Mouse (Mus musculus) common myeloid progenitor, adult 5-6 weeks (primary cell): ENCODE measurements at regions not wholly inside any gene's neighbourhood (a gene's known extent, or its start where the extent isn't known, plus 50 kb on each side); places are given as distances from the start of the nearest gene placed in this dataset.
A peak's percentile ranks its signal among the peaks of the same experiment; 100 is the strongest.

Source experiments
- ATAC-seq: replicated peaks from 2 replicates; pipeline ENCODE4 v1.8.0; 2016; ENCODE audit warnings: low read depth, mild to moderate bottlenecking, moderate TSS enrichment, inconsistent platforms; ENCODE audit not compliant: poor library complexity, severe bottlenecking

DNA sequence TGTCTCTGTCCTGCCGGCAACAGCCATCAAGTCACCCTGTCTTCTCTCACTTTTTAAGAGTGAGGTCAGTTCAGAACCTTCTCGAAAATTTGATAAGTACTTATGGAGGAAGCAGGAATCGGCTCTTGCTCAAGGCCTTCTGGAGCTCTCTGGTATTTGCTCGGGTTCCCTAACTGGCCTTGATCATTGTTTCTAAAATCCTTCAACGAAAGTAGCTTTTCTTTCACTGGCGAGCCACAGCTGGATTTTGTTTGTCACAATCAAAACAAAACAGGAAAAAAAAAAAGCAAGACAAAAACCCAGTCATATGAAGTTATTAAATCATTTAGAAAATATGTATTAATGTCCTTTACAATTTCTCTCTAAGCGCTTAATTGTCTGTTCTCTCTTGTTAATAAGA is 156.6 kb upstream of the Tex13c2 start:
- no peak for ATAC-seq

DNA sequence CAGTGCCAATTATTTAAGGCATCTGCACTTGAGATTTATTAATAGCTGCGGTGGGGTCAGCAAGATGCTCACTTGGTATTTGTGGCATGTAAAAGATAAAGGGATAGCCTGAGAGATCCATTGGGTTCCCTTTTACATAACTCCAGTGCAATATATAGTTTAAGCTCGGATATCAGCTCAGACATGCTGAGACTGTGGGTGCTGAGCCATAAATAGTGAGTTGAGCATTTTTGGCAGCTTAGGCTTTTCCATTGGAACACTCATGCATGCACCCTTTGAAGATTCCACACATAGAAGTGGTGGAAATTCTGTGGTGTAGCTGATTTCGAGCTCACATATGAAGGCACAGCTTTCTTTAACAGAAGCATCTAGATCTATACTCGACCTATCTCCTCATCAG is 155.9 kb upstream of the Tex13c2 start:
- ATAC-seq, result no peak

DNA sequence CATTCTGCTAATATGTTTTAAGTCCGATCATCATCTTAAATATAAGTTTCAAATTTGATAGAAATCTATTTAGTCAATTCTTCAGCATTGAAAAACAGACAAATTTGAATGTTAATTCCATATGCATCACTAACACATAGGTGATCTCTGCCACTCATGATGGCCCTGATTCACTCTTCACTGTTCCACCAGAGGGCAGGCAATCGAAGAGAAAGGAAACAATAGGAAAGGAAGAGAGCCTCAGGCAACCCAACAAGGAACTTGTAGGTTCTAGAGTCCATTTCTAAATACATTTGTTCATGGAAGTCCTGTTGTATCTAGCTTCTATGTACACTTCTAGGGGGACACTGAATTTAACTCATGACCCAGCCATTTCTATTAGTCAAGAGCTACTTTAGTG is 154.7 kb upstream of the Tex13c2 start:
- no peak for ATAC-seq

DNA sequence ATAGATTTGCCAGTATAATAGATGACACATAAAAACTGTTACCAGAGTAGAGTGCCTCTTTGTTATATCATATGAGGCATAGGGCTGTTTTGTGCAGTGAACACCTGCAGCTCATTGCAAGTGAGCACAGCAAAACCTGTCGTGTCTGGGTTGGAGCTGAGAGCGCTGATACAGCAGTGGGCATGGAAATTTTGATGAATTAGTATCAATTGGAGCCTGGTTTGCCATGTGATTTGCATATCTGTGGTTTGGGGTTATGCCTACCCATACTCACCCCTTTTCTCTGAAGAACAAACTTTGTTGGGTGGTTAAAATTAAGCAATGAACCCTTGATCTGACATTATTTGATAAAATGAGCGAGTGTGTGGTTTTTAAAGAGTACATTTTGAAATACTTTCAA is 152.7 kb upstream of the Tex13c2 start:
- ATAC-seq, result no peak

DNA sequence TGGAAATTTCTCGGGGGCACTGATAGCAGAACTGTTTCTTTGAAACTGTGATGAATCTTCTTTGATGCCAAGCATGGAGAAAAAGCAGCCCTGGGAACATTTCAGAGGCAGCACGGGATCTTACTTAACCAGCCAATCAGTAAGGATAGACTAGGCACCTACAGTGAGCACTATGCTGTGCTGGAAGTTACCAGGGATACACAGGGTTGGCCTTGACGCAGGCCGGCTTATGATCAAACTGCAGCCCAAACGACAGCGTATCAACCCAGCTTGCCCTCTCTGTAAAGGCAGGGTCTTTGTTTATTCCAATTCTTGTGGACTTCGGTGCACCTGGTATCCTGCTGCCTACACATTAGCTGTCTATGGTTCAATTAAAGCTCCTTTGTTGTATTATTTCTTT is 147.1 kb upstream of the Tex13c2 start:
- ATAC-seq, result no peak

DNA sequence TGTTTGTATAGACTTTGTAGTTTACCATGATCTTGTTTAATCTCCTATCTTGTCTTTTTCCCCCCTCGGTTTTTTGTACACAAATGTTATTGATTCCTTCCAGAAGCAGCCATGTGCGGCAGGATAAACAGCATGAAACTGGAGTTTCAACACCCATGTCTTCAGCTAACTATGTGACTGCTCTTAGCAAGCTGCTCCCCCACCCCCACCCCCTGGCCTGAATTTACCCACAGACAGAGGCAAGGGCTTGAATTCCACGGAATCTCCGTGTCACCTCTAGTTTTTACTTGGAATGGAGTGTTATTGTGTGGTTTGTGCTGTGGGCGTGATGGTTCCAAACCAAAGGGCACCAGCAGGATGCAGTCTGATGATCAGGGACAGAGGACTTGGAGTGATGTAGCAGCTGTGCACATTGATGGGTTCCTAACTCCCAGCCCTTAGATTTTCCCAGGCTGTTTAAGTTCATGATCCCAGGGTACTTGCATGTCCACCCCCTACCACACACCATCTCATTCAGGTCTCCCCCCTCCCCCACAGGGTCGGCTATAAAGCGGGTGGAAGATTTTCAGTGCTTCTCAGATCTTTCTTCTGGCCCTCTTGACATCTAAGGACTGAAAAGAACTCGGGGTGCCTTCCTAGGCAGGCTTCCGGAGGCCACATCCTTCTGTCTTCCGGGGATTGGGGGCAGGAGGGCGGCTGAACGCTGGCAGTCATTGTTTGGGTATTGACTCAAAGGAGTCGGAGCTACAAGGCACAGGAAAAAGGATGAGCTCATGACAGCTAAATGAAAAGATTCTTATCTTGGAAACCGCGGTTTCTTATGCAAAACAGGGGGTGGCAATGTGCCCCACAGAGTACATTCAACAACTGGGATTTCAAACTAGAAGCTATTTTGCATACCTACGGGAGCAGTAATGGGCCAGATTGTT is 146.3 kb upstream of the Tex13c2 start:
- ATAC-seq, result peak; percentile 83

DNA sequence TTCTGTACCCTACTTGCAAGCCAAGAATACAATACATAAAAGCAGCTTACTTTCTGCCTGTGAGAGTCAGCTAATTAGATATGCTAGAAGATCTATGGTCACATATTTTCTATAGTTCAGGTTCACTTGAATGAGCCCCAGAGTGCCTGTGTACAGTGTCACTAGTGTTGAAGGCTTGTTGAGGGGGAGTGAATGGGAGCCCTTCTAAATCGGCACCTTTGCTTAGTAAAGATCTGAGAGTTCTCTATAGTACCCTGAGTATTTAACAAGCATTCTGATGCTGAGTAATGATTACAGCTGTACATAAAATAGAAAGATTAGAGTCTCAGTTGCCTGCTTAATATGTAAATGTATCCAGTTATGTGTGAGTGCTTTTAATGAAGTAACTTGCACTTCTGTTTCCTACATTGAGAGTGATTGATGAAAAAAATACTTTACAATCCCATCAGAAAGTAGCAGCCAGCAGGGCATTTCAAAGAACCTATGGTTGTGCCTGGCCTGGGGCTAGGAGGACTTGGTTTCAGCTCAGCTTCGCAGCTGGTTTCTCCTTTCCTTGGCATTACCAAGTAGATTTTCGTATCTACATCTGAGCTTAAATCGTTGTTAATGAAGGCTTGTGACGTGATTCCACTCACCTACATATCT is 136.8 kb upstream of the Tex13c2 start:
- ATAC-seq, result no peak

DNA sequence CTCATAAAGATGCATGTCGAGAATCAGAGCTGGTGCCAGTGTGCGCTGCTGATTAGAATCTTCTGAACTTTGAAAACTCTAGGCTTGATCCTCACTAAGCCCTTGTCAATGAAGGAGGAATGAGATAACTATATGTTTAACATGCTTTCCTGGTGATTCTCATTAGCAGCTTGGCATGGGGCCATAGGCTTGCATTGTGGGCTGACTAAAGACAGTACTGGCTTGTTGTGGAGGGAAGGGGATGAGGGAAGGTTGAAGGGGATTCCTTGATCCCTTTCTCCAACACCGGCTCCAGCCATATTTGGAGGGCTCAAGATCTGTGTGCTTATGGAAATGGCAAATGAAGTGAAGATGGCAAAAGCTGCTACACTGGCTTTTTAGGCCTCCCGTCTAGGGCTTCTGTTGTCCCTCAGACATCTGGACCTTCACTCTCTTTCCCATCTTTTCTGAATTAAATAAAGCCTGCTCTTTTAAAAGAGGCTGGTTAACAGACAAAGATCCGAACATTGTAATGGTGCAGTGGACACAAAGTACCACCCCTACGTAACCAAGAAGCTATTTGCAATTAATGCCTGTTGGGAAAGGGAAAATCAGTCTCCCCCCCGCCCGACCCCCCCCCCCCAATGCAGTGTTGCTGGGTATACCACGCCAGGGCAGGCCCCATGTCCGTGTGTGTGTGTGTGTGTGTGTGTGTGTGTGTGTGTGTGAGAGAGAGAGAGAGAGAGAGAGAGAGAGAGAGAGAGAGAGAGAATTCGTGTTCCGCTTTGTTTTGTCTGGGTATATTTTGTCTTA is 129.9 kb upstream of the Tex13c2 start:
- no peak for ATAC-seq

DNA sequence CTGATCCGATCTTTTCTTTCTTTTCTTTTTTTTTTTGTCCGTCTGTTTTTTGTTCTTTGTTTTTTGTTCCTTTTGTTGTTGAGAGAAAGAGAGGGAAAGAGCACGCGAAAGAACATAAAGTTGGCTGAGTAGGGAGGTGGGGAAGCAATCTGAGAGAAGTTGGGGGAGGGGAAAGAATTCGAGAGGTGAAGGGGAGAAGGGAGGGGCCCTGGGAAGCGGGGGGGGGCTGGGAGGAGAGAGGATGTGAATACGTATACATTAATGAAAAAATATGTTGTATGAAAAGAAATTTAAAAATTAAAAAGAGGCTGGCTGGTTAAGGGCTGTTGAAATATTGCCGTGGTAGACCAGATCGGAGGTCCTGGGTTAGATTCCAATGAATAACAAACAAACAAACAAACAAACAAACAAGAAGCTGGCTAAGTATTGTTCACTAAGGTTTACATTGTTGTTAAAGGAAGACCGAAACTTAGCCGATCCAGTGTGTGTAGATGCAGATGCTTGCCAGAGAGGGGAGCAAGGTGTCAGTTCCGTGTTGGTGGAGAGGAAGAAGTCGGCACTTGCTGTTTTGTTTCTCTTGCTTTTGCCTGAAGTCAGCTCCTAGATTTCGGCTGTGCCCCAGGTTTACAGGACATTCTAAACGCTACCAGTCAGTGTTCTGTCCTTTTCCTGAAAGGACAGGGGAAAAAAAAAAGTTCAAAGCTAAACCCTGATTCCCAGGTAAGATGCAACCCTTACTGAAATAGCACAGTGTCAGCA is 129.1 kb upstream of the Tex13c2 start:
- peak; percentile 79 for ATAC-seq

DNA sequence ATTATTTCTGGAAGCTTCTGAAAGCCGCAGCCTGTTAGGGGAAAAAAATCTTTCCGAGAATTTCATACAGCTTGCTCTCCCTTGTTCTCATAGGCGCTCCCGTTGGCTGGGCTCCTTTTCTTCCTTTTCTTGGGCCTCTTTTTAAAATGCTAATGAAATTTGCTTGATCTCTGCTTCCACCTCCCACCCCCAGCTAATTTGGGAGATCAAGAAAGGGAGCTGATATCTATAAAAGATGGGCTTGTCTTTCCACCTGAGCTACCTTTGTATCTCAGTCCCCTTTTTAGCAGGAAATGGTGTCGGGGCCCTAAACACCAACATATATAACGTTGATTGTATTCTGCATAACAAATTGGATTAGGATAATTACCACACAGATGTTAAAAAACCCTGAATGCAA is 128.5 kb upstream of the Tex13c2 start:
- no peak for ATAC-seq

DNA sequence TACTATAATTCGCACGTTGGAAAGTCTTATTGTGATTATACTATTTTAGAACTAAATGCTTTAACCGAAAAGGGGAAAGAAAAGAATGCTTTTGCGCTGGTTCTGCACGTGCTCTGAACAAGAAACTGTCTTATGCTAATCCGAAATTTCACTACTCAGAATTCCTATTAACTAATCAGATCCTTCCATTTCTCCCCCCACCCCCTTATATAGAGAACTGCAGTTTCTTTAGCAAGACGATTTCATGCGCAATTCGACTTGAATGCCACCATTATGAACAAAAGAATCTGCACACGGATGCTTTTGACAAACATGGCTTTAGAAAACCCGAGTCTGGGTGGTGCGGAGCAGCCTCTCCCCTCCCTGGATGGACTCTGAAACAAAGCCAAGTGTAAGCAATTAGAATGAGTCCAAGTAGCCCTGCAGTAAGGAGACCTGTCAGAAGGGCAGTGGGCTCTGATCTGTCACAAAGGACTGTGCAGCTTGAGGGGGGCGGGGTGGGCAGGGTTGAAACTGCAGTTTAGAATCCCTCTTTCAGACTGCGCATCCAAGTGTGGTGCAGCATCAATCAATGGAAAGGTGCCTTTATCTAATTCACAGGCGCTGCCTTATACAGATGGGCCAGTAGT is 128.0 kb upstream of the Tex13c2 start:
- ATAC-seq, result no peak

DNA sequence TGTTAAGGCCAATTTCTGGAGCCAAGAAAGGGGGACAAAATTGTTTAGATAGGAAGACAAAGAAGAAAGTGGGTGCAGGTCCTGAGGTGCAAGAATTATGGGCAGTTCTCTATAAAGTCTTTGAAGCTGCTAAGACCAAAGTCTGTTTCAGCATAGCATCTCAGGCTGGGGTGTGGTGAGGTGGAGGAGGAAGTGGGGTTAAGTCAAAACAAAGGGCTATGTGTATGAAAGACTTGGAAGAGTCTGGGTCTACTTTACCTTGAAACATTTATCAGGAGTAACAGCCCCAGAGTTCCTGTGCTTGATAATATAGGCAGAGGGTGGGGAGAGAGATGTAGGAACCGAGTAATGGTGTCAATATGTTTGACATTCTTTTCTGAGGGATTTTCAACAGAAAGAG is 125.4 kb upstream of the Tex13c2 start:
- no peak for ATAC-seq

DNA sequence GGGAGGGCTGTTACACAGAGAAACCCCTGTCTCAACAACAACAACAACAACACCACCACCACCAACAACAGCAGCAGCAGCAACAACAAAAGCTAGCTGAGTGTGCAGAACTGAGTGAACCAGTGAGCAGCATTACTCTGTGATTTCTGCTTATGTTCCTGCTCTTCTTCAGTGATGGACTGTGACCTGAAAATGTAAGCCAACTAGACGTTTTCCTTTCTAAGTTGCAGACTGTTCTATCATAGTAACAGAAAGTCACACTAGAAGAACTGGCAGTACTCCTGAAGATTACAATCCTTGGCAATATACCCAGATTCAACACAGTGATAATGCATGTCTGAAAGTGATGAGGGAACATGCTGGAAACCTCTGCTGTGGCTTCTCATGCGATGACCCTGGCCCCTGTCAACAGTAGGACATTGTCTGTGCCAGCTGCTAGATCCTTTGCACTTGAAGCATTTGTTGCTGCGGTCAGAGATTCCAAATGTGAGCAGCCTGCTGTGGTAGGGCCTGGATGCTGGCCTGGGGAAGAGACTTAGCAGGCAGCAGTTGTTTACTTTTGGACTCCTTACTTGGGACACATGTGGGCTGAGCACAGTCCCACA is 115.6 kb upstream of the Tex13c2 start:
- ATAC-seq, result no peak

DNA sequence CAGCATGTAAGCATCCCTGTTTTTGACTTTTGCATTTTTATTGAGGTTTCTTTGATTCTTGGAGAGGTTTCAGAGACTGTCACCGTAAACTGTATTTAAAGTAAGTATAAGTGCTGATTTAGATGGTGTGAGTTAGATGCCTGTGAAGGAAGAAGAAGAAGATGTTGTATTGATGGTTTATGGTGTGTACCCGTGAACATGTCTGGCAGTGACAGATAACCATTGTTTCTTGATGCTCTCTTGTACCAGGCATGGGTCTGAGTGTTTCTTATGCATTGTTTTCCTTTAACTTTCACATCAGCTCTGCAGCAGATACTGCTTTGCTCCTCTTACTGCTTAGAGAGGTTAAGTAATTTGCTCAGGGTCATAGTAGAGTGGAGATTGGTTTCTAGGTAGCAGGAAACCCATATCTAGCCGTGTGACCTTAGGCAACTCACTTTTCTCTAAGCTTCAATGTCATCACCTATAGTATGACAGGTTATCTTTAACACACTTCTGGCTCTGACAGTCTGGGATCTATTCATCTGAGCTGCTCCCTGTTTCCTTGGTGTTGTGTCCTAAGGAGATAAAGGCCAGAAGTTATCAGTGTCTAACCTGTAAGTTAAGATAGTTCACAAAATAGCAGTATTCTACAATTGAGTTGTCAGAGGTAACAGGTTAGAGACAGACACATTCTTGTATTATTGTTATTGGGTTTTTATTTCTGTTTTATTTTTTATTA is 95.5 kb upstream of the Tex13c2 start:
- ATAC-seq, result no peak

DNA sequence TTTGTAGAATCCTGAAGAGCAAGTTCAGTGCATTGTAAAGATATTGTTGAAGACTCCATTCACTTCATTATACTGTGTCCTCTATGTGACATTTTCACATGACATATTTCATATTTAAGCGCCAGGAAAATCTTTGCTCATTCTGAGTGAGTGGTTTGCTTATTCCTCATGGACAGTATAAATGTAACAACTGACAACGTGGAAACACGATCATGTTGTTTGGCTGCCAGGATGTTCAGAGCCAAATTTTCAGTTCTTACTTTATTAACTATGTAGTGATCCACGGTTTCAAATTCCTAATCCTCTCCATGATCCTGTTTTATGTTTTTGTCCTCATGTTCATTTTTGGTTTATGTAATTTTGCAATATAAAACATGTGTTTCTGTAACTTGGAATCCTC is 93.0 kb upstream of the Tex13c2 start:
- ATAC-seq, result no peak

DNA sequence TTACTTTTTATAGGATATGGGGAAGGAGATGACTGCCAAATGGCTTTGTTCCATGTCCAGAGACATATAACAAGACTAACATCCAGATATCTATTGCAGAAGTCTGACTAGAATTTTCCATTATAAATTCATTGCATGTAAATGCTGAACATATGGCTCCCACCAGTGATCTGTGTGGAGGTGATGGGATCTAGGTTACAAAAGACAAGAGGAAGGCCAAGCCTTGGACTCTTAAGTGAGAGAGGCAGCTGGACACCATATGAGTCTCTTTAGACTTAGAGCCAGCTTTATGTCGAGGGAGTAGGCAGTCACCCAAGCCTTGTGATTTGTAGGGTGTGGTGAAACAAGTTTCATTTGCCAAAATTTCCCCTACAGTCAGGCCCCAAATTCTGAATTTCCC is 90.7 kb upstream of the Tex13c2 start:
- ATAC-seq, result no peak

DNA sequence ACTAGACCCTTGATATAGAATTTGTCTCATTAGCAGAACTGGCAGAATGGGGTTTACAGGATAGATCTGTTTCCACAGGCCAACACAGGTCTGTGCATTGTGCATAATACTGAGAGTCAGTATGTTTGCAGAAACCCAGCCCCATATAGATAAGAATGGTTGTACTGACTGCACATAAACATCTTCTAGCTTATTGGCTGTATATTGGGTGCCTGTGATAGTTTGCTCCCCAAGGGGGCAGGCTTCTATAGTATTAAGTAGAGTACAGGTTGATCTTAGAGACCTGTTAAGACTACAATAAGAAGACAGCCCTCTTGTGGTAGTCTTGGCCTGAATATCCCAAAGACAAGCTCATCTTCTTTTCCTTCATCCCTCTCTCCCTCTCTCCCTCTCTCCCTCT is 90.1 kb upstream of the Tex13c2 start:
- peak; percentile 82 for ATAC-seq

DNA sequence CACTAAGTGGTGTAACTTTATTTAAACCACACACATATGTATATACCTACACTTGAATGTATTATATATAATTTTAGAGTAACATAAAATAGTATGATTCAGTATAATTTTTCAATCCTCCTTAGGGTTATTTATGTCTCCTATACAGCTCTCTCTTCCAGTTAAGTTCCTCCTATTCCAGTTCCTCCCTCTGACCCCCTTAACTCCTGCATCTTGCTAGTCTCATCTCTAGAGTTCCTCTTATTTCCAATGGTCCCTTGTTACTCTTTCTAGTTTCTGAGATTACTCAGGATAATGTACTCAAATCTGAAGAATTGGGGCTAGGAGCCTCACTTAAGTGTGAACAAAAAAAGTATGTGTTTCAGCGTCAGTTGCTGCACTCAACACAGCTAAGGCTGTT is 88.4 kb upstream of the Tex13c2 start:
- ATAC-seq, result no peak
